Mouse (Mus musculus) liver, embryonic 13.5 days (tissue): ENCODE measurements around the gene Dbp. TPM values are rescaled to one million over a fixed set of nuclear protein-coding genes. Genes with fewer than 3 reads are reported as not detected.

Experiments used
- ATAC-seq: fragments of 200-750 bp; cut with Nextera tagmentation; 2 replicates; pipeline ENCODE4 v1.8.0; 2017; ENCODE audit warnings: low read depth, mild to moderate bottlenecking, moderate number of reproducible peaks, moderate library complexity
- DNase-seq: peaks from one replicate; pipeline ENCODE4 v3.0.0; 2022
- H3K27ac ChIP-seq: fragments of 300-500 bp; sonication (generic); 2 replicates; pipeline ENCODE4 v1.5.1; 2015; ENCODE audit warnings: moderate library complexity, mild to moderate bottlenecking, inconsistent platforms
- H3K27me3 ChIP-seq: fragments of 300-500 bp; sonication (generic); 2 replicates; pipeline ENCODE4 v1.6.1; 2015; ENCODE audit warnings: mild to moderate bottlenecking, inconsistent platforms
- H3K36me3 ChIP-seq: fragments of 300-500 bp; sonication (generic); 2 replicates; pipeline ENCODE4 v1.6.1; 2015; ENCODE audit warnings: mild to moderate bottlenecking, inconsistent platforms
- H3K4me1 ChIP-seq: fragments of 300-500 bp; sonication (generic); replicated peaks from 2 replicates; pipeline ENCODE4 v1.6.1; 2015; ENCODE audit warnings: inconsistent platforms
- H3K4me2 ChIP-seq: fragments of 300-500 bp; sonication (generic); 2 replicates; pipeline ENCODE4 v1.6.1; 2015; ENCODE audit warnings: inconsistent platforms, mild to moderate bottlenecking, moderate library complexity
- H3K4me3 ChIP-seq: fragments of 300-500 bp; sonication (generic); replicated peaks from 2 replicates; pipeline ENCODE4 v1.5.1; 2015; ENCODE audit warnings: mild to moderate bottlenecking, inconsistent platforms
- H3K9ac ChIP-seq: fragments of 300-500 bp; sonication (generic); 2 replicates; pipeline ENCODE4 v1.6.1; 2015; ENCODE audit warnings: mild to moderate bottlenecking, inconsistent platforms
- H3K9me3 ChIP-seq: fragments of 300-500 bp; sonication (generic); replicated peaks from 2 replicates; pipeline ENCODE4 v1.6.1; 2016; ENCODE audit warnings: inconsistent platforms
- WGBS: fragments of 180-500 bp; shearing (Covaris S2); methylation state at CpG from one replicate; pipeline ENCODE4 v1.1.7; 2015; ENCODE audit not compliant: insufficient replicate concordance; 5-methylcytosine and 5-hydroxymethylcytosine counted together
- polyA plus RNA-seq: library from polyadenylated mRNA; unstranded; fragments of >200 nt; fragmentation: Nextera tagmentation; extraction: Ambion mirVana; gene quantifications from 2 replicates; pipeline ENCODE4 v1.2.1, GENCODE M21; 2015

Gene Dbp
- polyA plus RNA-seq, 1 experiment from 2014 or later = 0.43 TPM

DNA sequence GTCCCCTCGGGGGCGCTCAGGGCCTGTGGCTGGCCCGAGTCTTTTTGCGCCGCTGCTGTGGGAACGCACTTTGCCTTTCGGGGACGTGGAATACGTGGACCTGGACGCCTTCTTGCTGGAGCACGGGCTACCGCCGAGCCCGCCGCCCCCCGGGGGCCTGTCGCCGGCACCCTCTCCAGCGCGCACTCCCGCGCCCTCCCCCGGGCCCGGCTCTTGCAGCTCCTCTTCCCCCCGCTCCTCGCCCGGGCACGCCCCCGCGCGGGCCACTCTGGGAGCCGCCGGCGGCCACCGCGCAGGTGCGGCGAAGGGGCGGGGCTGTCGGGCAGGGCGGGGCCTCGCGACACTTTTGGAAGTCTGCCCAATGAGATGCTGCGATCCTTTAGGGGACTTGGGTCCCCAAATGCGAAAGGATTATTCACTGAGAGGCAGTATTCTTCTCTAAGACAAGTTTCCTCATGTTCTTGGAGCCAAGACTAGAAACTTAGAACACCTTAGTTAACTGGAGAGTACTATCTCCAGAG, 1.9 kb downstream of the Dbp start:
- H3K36me3 ChIP-seq = peaks cover 22% of the 10 kb centered on the region
- peaks cover 9% of the 10 kb centered on the region for H3K27me3 ChIP-seq
- H3K9ac ChIP-seq = peak overlapping the region; percentile 81
- H3K9me3 ChIP-seq = no peaks in the 10 kb centered on the region
- peaks cover 58% of the 10 kb centered on the region for H3K4me1 ChIP-seq
- peak overlapping the region; percentile 99 for H3K4me2 ChIP-seq
- H3K4me3 ChIP-seq = peak overlapping the region; percentile 70
- peak overlapping the region; percentile 77 for H3K27ac ChIP-seq
- DNase-seq = peak; percentile 80
- WGBS = under 1% methylated on average over 45 of the region's 45 CpGs
- peak; percentile 42 for ATAC-seq

DNA sequence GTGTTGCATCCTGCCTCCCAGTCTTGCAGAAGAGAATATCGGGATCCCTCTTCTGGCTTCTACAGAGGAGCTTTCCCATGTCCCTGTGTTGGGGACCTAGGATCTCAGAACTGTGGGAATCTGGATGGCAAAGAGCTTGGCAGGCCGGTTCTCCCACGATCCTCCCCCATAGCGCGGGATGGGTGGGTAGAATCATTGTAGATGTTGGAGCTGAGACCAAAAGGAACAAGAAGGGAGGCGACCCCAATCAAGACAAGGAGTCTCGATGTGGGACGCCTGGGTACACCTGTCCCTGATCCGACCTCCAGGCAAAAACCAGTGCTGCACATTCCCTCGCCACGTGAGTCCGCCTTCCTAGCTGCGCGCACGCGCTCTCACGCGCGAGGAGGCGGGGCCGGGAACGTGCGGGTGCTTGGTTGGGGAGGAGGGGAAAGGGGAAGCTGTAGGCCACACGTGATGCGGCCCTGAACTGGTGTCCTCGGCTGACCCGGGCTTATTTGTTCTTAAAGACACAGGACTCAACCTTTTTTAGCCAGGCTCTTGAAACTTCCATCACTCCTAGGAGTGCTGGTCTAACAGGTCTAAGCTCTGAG, 2.6 kb downstream of the Dbp start:
- DNase-seq (peak; percentile 85), ATAC-seq (peak; percentile 8; the same call in 1 of the 2 replicates)
- peaks cover 6% of the 10 kb centered on the region for H3K27me3 ChIP-seq
- no peaks in the 10 kb centered on the region for H3K9me3 ChIP-seq
- H3K9ac ChIP-seq = peak overlapping the region; percentile 81
- peaks cover 64% of the 10 kb centered on the region for H3K4me1 ChIP-seq
- peaks cover 28% of the 10 kb centered on the region for H3K36me3 ChIP-seq
- peak overlapping the region; percentile 77 for H3K27ac ChIP-seq
- 1% methylated on average over 27 of the region's 27 CpGs for WGBS
- H3K4me3 ChIP-seq = peak overlapping the region; percentile 70
- peak overlapping the region; percentile 99 for H3K4me2 ChIP-seq

DNA sequence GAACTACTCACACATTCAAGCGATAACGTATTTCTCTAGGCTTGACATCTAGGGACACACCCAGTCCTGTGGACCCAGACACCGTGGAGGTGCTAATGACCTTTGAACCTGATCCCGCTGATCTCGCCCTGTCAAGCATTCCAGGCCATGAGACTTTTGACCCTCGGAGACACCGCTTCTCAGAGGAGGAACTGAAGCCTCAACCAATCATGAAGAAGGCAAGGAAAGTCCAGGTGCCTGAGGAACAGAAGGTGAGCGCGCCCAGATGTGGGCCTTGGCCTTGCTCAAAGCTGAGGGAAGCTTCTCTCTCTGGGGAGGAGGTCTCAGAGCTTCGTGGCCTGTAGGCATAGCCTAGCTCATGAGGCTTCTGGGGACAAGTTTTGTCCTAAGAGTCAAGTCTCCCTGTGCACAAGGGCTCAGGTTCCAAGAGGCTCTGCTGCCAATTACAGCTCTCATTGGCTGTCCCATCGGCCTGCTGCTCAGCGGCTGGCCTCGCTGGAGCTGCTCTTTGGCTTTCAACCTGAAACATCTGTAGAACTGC, 3.4 kb downstream of the Dbp start:
- Histone ChIP-seq H3K4me1 (peaks cover 71% of the 10 kb centered on the region), H3K36me3 (peaks cover 37% of the 10 kb centered on the region), H3K27me3 (no peaks in the 10 kb centered on the region), H3K4me3 (peak overlapping the region; percentile 70; the same call in 1 of the 2 replicates), H3K4me2 (peak overlapping the region; percentile 99), H3K27ac (peak overlapping the region; percentile 16; the same call in 1 of the 2 replicates), H3K9me3 (no peaks in the 10 kb centered on the region), H3K9ac (no peak overlapping the region)
- DNase-seq (no peak), ATAC-seq (no peak)
- 41% methylated on average over 13 of the region's 13 CpGs for WGBS

DNA sequence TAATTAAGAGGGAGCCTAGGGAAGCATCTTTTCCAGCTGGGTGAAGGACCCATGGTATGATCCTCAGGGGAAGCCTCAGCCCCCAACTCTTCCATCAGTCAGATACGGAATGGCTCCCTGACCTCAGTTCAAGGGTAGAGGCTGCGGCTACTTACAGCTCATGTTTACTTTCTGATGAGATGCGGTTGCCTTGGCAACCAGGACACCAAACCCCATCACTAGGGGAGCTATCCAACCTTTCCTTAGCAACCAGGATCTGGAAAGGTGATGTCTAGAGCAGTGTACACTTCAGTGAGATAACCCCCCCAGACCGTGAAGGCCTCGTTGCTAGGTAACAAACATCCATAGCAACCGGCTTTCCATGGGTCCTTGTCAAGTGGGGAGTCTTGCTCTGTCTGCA, 4.1 kb downstream of the Dbp start:
- ATAC-seq = no peak
- no peak for DNase-seq
- Histone ChIP-seq H3K27ac (no peak overlapping the region), H3K9ac (no peak overlapping the region), H3K4me1 (peaks cover 71% of the 10 kb centered on the region), H3K4me2 (no peak overlapping the region), H3K27me3 (no peaks in the 10 kb centered on the region), H3K9me3 (no peaks in the 10 kb centered on the region), H3K4me3 (no peak overlapping the region), H3K36me3 (peaks cover 44% of the 10 kb centered on the region)
- WGBS = 63% methylated on average over 6 of the region's 6 CpGs

DNA sequence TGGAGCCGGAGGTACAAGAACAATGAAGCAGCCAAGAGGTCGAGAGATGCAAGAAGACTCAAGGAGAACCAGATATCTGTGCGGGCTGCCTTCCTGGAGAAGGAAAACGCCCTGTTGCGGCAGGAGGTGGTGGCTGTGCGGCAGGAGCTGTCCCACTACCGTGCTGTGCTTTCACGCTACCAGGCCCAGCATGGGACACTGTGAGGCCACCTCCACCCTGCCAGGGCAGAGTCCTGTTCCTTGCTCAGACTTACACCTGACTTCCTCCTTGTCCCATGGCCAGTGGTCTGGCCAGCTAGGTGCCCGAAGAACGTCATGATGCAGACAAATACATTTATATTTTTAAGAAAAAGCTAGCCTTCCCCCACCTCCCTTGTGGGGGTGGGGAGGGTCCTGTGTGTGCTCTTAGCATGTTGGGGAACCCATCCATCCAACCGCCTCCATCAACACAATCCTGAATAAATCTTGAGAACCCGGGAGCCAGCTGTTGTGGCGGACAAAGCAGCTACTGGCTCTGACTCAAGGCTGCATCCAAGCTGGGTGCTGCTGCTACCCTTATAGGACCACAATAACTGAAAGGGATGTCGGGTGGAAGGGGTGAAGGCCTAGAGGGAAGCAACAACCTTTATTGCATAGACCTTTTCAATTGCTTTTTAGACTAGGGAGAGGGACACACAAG, 4.9 kb downstream of the Dbp start:
- Histone ChIP-seq H3K4me3 (no peak overlapping the region), H3K9ac (no peak overlapping the region), H3K27me3 (no peaks in the 10 kb centered on the region), H3K27ac (no peak overlapping the region), H3K4me2 (no peak overlapping the region), H3K36me3 (peaks cover 45% of the 10 kb centered on the region), H3K9me3 (no peaks in the 10 kb centered on the region), H3K4me1 (peaks cover 71% of the 10 kb centered on the region)
- no peak for ATAC-seq
- WGBS = 69% methylated on average over 14 of the region's 14 CpGs
- no peak for DNase-seq

DNA sequence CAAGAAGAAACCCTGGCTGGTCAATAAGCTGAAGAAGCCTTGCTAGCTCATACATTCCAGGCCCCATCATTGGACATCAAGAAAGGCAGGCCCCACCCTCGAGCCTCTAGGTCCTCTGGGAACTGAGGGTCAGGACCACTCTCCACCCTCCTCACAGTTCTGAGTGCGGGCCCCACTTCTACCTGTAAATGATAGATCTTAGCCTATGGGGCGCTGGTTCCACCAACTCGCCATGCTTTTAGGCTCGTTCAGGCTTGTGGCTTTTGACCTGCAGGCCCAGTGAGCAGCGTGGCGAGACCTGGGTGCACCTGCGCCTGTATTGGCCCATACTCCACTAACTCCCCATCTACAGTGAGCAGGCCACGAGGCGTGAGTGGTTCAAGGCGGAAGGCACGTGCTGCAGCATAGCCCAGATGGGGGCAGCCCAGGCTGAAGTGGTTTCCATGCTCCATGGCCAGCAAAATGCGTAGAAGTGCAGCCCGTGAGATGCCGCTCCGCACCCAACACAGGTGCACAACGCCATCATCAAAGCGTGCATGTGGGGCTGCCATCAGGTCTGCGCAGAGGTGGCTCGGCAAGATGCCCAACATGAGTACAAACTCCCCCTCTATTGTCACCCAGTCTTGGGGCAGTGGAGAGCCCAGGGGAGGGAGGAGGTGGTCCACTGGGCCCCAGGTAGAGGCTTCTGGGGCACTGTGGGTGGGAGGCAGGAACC, 5.7 kb downstream of the Dbp start:
- no peak for DNase-seq
- no peak overlapping the region for H3K9ac ChIP-seq
- H3K9me3 ChIP-seq = no peaks in the 10 kb centered on the region
- peaks cover 45% of the 10 kb centered on the region for H3K36me3 ChIP-seq
- no peaks in the 10 kb centered on the region for H3K27me3 ChIP-seq
- no peak overlapping the region for H3K27ac ChIP-seq
- no peak for ATAC-seq
- H3K4me2 ChIP-seq = no peak overlapping the region
- no peak overlapping the region for H3K4me3 ChIP-seq
- WGBS = 85% methylated on average over 20 of the region's 20 CpGs
- H3K4me1 ChIP-seq = peaks cover 69% of the 10 kb centered on the region

DNA sequence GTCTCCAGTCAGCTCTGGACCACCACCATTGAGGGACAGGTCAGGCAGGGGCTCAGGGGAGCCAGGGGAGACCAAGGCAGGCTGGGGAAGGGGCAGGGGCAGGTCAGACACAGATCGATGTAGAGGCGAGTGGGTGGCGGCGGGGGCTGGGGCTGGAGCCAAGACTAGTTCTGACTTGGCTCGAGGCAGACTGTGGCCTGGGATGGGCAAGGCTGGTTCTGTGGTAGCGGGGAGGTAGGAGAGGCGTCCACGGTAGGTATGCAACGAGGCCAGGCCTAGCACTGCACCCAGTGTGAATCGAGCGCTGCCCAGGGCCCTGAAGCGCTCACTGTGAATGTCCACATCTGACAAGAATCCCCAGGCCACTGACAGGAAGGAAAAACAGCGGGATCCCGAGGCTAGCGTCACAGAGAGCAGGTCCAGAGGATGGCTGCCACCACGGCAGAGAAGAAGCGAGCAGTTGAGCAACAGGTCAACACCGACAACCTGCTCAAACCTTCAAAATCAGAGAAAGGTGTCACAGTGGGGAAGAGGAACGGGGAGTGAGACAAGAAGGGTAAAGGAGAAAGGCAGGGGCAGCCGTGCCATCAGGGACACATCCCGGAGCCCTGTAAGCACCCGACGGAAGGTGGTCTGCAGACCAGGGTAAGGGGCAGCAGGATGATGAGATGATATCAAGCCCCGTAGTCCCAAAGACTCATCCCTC, 6.6 kb downstream of the Dbp start:
- Histone ChIP-seq H3K9ac (no peak overlapping the region), H3K27me3 (no peaks in the 10 kb centered on the region), H3K4me2 (no peak overlapping the region), H3K27ac (no peak overlapping the region), H3K36me3 (peaks cover 45% of the 10 kb centered on the region), H3K4me3 (no peak overlapping the region), H3K9me3 (no peaks in the 10 kb centered on the region), H3K4me1 (peaks cover 69% of the 10 kb centered on the region)
- DNase-seq (no peak), ATAC-seq (no peak)
- WGBS = 85% methylated on average over 24 of the region's 24 CpGs

DNA sequence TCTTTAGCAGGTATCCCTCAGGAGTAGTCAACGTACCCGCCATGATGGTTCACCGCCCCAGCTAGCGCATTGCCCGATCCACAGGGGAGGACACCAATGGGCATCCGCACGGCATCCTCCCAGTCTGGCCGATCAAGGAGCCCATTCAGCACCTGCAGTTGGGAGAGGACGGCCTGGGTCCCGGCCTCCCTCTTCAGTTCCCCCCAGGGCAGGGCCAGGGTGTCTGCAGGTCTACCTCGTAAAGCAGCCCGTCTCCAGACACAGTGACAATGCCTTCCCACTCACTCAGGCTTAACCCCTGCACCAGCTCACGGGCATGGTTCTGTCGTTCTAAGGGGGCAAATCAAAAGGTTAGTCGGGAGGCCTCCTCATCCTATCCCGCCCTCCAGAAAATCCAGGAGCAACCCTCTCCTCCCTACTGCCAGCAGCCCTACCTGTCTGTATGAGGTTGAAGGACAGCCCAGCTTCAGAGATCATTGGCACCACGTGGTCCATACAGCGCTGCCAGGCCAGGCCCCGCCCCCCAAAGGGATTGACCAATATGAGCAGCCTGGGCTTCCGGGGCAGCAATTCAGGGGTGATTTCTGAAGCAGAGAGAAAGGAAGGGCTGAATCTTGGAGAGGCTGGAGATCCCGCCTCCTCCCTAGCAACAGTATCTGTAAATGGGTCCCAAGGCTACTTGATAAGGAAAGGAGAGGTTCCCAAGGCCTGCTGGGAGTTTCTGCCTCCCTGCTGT, 7.3 kb downstream of the Dbp start:
- Histone ChIP-seq H3K27ac (no peak overlapping the region), H3K4me1 (peaks cover 69% of the 10 kb centered on the region), H3K4me3 (no peak overlapping the region), H3K36me3 (peaks cover 45% of the 10 kb centered on the region), H3K9me3 (no peaks in the 10 kb centered on the region), H3K27me3 (no peaks in the 10 kb centered on the region), H3K4me2 (no peak overlapping the region), H3K9ac (no peak overlapping the region)
- no peak for DNase-seq
- no peak for ATAC-seq
- WGBS = 85% methylated on average over 21 of the region's 21 CpGs

DNA sequence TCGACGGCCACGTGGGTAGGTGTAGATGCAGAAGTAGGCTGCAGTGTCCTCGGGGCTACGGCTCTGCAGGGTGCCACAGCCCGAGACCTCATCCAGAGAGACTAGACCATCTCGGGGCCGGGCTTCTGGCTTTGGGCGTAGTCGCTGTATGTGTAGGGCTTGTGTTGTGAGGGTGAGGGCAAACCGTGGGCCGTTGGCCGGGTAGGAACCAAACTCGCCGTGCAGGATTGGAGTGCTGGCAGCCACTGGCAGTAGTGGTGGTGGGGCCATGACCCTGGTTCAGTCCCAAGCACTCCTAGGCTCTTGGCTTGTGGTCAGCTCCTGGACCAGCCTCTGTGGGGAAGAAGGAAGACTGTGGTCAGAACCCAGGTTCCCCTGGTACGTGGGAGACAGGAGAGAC, 8.5 kb downstream of the Dbp start:
- Histone ChIP-seq H3K36me3 (peaks cover 45% of the 10 kb centered on the region), H3K9ac (no peak overlapping the region), H3K4me3 (no peak overlapping the region), H3K27ac (no peak overlapping the region), H3K4me1 (peaks cover 58% of the 10 kb centered on the region), H3K4me2 (no peak overlapping the region), H3K27me3 (no peaks in the 10 kb centered on the region), H3K9me3 (no peaks in the 10 kb centered on the region)
- no peak for ATAC-seq
- DNase-seq = no peak
- WGBS = 83% methylated on average over 16 of the region's 16 CpGs

DNA sequence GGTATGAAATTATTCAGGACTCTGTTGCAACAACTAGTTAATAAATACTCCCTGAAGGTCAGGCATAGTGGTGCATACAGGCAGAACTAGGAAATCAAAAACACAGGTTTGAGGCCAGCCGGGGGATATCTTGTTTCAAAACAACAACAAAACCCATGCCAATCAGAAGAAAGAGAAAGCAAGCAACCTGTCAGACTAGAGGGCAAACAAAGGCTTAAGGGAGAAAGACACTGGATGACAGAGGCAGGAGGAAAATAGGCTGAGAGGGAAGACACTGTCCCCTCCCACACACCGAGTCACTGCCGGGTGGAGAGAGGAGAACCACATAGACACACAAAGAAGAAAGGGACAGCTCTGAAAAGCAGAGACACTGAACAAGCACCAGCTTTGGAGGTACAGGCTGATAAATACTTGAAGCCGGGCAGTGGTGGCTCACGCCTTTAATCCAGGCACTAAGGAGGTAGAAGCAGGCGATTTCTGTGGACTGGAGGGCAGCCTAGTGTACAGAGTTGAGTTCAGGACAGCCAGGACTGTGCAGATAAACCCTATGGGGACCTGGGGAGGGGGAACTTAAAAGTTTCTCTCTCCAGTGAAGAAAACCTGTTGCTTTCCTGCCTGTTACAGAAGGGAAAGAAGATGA, 9.1 kb downstream of the Dbp start:
- peak overlapping the region; percentile 79 for H3K27ac ChIP-seq
- 78% methylated on average over 6 of the region's 6 CpGs for WGBS
- H3K9ac ChIP-seq = peak overlapping the region; percentile 78
- H3K4me3 ChIP-seq = peak overlapping the region; percentile 81
- peaks cover 57% of the 10 kb centered on the region for H3K4me1 ChIP-seq
- H3K9me3 ChIP-seq = no peaks in the 10 kb centered on the region
- peaks cover 45% of the 10 kb centered on the region for H3K36me3 ChIP-seq
- DNase-seq (no peak), ATAC-seq (no peak)
- H3K27me3 ChIP-seq = no peaks in the 10 kb centered on the region
- H3K4me2 ChIP-seq = peak overlapping the region; percentile 96
